Mouse (Mus musculus): ENCODE results near the gene Birc5.

DNA sequence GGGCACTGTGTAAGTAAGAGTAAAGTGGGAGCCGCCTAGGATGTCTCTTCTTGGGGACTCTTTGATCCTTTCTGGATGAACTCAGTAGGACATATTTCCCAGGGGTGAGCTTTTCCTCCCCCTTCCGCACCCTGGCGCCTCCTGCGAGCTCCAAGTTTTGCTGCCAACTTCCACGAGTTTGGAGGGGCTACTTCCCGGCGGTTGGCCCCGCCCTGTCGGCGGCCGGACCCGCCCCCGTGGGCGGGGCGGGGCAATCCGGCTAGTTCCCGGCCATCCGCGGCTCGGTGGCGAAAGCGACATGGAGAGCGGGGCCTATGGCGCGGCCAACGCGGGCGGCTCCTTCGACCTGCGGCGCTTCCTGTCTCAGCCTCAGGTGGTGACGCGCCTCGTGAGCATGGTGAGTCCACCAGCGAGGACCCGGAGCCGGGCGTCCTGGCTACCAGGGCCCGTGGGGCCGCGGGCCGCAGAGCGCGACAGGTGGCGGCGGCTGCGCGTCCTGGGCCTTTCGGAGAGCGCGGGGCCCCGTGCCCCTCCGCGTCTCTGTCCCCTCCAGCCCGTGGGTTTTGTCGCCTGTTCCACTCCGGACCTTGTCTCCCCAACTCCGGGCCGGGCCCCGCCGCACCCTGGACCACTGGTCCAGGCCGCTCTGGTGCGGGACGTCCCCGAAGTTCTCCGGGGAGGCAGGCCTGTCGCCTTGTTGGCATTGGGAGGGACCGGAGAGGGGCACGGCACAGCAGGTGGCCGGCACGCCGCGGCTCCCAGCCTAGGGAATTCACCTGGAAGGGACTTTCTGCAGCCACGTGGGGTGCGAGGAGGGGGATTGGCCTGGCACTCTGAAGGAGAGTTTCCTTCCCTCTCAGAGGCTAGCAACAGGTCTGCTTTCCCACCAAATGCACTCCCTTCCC is 39.4 kb upstream of the Birc5 start, which contains the start of the genes Gm20708 and Syngr2:
- no peak for TF ChIP-seq CTCF (IDR thresholded peaks at IDR 0.05; ENCODE audit: low read depth, low read length)
- no peak for TF ChIP-seq TAL1 (conservative IDR thresholded peaks at IDR 0.05; ENCODE audit: low read depth, low read length)
